Mouse (Mus musculus) kidney, adult 11 months (tissue): ENCODE measurements around the gene Cnot2.

ENCODE experiments used
- DNase-seq: peaks from one replicate; pipeline ENCODE4 v3.0.0; 2022

Cnot2 gene

GRCm38 (mm10) chr10:116559171-116559570 lies 22.1 kb downstream of the Cnot2 start:
- no peak for DNase-seq

GRCm38 (mm10) chr10:116557166-116557565 lies 24.1 kb downstream of the Cnot2 start:
- no peak for DNase-seq

- DNase-seq = no peak
Observed at GRCm38 (mm10) chr10:116554434-116554833, 26.9 kb downstream of the Cnot2 start.

GRCm38 (mm10) chr10:116547958-116548357 lies 33.4 kb downstream of the Cnot2 start:
- DNase-seq = no peak

DNA sequence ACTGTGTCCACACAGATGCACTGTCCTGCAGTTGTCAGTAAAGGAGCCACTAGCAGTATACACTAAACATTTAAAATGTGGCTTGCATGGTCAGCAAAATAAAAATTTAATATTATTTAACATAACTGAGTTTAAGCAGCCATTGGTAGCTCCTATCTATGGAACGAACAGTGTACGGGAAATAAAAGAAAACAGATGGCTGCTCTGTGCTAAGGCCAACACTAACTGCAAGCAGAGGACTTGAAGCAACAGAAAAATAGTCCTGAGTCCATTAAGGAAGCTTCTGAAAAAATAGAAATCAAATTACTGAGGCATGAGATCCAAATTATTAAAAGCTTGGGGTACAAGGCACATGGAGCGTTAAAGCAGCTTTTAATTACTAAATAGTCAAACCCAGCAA lies 35.1 kb downstream of the Cnot2 start:
- DNase-seq = no peak

GRCm38 (mm10) chr10:116543061-116543460 lies 38.2 kb downstream of the Cnot2 start:
- no peak for DNase-seq

GRCm38 (mm10) chr10:116540750-116541149 lies 40.6 kb downstream of the Cnot2 start:
- no peak for DNase-seq

DNA sequence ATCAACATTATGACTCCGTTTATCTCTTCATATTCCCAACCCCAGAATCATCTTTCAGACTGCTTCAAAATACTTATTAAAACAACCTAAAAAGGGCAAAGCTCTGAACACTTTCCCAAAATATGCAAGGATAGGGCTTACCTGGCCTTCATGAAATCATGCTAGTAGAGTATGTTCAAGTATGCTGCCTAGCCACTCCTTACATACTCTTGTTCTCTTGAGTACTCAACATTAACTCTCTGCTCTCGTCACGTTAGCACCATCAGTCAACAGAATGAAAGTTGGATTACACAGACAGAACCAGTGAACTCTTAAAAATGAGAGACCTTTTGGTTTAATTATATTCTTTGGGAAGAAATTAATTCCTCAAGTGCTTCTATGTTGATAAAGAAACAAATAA lies 43.8 kb downstream of the Cnot2 start:
- no peak for DNase-seq

DNA sequence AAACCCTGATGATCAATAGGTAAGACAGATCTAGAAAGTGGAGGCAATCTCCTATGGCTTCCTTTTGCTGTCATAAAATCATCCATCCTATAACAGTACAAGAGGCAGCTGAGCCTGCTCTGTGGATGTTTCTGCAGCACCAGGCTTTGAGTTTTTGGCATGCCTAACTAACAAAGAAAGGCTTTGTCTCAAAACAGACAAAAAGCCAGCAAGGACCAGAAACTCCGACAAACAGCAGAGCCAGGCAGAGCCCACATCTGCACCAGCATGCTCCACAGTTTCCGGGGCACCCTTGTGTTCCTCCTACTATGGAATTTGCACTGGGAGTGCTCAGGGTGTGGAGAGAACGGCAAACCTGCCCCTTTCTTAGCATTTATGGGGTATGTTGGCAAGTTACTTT lies 47.0 kb downstream of the Cnot2 start:
- DNase-seq = no peak

GRCm38 (mm10) chr10:116532561-116532960 lies 48.8 kb downstream of the Cnot2 start:
- DNase-seq = no peak

DNA sequence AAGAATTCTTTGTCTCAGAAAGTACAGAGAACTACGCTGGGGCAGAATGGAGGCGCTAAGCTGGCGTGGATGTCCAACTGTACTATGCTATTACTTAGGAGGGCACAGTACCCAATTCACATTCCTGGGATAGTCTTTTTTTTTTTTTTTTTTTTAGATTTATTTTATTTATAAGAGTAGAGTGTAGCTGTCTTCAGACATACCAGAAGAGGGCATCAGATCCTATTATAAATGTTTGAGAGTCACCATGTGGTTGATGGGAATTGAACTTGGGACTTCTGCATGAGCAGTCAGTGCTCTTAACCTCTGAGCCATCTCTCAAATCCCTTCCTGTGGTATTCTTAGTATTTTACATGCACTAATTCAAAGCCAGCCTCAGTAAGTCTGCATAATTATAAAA lies 50.2 kb downstream of the Cnot2 start:
- DNase-seq = no peak

- DNase-seq = no peak
Observed at GRCm38 (mm10) chr10:116519588-116519987, 61.7 kb downstream of the Cnot2 start.

DNA sequence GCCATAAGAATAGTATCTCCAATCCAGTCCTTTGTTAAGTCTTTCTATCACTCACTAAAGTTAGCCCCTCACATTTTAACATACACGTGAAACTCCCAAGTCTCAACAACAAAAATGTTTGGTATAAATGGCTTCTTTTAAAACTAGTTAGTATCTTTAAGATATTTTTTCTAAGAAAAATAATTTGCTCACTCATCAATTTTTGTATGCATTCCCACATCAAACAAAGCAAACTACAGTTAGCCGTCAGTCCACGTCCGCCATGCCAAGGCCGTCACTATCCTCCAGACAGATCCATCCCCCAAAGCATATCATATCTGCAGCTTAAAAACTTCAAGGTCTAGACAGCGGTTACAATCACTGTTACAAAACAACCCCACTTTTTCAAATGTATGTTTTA lies 65.7 kb downstream of the Cnot2 start:
- DNase-seq = no peak

DNA sequence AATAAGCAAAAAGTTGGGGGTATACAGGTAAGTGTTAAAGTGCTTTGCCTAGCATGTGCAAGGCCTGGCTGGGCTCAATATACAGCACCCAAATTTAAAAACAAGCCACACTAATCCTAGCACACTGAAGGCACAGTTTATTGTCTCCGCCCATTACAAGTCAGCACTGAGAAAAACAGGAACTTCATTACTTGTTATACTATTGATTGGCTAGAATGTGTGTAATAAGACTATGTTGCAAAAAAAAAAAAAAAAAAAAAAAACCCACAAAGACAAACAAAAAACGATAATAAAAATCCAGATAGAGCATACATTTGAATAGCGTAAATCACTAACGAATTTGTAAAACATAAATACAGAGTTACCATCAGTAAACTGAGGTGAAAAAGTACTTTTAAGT lies 66.2 kb downstream of the Cnot2 start:
- no peak for DNase-seq

- DNase-seq = no peak
Observed at GRCm38 (mm10) chr10:116513254-116513635, 68.1 kb downstream of the Cnot2 start.

DNA sequence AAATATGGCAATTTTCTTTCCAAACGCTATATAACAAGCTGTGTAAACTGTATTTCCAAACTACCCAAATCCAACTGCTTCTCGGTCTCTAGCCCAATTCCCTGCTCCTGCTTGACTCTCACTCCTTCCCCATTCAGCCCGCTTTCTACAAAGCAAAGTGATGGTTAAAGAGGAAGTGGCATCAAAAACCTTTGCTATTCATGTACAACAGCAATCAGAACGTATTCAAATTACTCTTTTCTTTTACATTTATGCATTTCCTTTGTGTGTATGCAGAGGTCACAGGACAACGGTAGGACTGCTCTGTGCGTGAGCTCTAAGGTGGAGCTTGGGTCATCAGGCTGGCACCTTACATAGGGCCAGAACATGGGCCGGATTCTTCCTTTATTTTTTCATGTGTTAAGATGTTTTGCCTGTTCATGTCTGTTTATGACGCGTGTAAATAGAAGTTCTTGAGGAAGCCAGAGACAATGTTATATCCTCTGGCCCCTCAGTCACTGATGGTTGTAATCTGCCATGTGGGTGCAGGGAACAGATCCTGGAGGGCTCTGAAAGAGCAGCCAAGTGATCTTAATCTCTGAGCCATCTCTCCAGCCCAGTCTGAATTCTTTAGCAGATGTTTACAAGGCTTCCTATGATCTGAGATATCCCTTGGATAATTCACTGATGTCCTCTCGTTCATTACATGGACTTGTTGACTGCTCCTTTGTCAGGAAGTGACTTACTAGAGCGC lies 68.6 kb downstream of the Cnot2 start:
- DNase-seq = no peak

DNA sequence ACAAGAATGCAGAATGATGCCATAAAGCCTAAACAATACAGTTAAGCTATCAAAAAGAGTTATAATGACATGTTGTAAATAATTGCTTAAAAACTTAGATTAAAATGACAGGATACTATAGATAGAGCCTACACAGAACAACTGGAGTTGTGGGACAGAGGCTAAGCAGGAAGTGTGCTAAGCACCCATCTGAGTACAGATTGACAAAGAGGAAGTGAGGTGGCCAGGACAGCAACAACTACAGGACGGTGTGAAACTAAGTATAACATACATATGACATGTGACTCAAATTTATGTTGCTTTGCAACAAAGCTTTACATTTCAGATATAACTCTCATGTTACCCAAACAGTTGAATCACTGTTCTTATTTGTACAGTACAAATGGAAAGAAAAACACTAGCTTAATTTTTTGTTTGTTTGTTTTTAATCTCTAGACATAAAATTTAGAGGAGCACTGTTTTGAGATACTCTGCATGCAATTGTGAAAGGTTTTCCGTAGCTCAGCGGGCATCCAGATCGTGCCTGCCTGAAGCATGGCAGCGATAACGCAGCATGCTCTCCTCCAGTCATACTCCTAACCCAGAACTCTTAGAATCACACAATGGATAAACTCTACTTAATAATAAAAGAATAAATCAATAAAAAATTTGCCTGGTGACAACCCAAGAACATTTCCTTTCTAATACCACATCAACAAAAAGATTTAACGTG lies 75.9 kb downstream of the Cnot2 start:
- no peak for DNase-seq

DNA sequence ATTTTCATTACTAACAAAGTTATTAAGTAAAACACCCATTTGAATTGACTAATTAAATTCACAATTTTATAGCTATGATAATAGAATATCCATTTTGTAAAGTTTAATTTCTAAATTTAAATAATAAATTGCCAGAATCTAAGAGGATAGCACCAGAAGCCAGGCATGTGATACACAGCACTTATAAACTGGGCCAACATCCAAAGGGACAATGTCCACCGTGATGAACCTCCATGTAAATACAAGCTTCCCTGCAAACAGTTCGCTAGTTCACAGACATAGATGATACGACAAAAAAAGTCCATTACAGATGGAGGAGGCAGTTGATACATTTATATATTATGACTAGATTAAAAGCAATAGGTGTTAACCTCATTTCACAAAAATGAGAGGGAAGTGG lies 88.5 kb downstream of the Cnot2 start:
- peak; percentile 15 for DNase-seq

- DNase-seq = no peak
Observed at GRCm38 (mm10) chr10:116486895-116487747, 94.2 kb downstream of the Cnot2 start.

DNA sequence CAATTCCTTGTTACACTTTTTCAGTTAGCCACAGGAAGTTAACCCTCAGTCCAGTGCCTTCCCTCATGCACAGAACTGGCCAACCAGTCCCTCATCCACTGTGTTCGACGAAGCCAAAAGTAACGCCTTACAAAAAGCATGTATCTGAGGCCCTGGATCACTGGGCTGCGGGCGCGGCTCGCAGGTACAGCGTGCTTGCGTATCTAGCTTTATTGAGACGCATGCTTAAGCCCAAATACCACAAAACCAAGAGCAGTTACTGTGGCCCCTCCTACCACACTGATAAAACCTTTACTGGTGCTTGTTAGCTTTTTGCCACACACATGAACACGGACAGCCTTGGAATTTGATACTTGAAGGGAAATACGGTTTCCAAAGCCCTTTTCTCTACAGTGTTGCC lies 99.4 kb downstream of the Cnot2 start:
- DNase-seq = no peak

GRCm38 (mm10) chr10:116480988-116481387 lies 100.3 kb downstream of the Cnot2 start:
- no peak for DNase-seq

DNA sequence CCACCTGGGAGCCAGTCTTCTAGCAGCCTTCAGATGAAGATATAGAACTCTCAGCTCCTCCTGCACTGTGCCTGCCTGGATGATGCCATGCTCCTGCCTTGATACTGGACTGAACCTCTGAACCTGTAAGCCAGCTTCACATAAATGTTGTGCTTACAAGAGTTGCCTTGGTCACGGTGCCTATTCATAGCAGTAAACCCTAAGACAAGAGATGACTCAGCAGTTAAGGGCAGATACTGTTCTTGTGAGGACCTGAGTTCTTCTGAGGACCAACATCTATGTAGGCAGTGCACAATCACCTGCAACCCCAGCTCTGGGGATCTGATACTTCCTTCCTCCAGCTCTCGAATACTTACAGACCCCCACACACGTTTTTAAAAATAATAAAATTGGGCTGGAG lies 104.8 kb downstream of the Cnot2 start:
- no peak for DNase-seq

- no peak for DNase-seq
Observed at GRCm38 (mm10) chr10:116475725-116476124, 105.6 kb downstream of the Cnot2 start.
